Mouse (Mus musculus) ES-E14 (cell line): ENCODE measurements around the gene Loxl1. TPM values are rescaled to one million over a fixed set of nuclear protein-coding genes. Genes with fewer than 3 reads are reported as not detected.

Source experiments
- DNase-seq: peaks from one replicate; pipeline ENCODE4 v3.0.0-alpha.2; 2013; ENCODE audit warnings: low read depth, low spot score
- H3K27ac ChIP-seq: 2 replicates; pipeline ENCODE4 v1.5.1; 2012; ENCODE audit warnings: low read depth, mild to moderate bottlenecking, low read length, moderate library complexity, mixed read lengths; ENCODE audit not compliant: poor library complexity, insufficient read depth, severe bottlenecking
- H3K36me3 ChIP-seq: 2 replicates; pipeline ENCODE4 v1.6.1; 2012; ENCODE audit warnings: mild to moderate bottlenecking, low read length, moderate library complexity, mixed read lengths; ENCODE audit not compliant: control insufficient read depth, poor library complexity, insufficient read depth, severe bottlenecking
- H3K4me1 ChIP-seq, 2 experiments: fragments of 150-350 bp in 1 of 2; sonication (generic) in 1 of 2; 2 replicates each; pipeline ENCODE4 v1.6.1; 2012; ENCODE audit warnings: low read length in 2 of 2, mild to moderate bottlenecking in 1 of 2, mixed read lengths in 1 of 2; ENCODE audit not compliant: control insufficient read depth in 2 of 2, insufficient read depth in 2 of 2, poor library complexity in 1 of 2
- H3K4me3 ChIP-seq, 2 experiments: fragments of 150-350 bp in 1 of 2; sonication (generic) in 1 of 2; 2 replicates each; pipeline ENCODE4 v1.5.1; 2012; ENCODE audit warnings: low read length in 2 of 2, low read depth in 1 of 2, mild to moderate bottlenecking in 1 of 2, mixed read lengths in 1 of 2; ENCODE audit not compliant: insufficient read depth in 1 of 2, poor library complexity in 1 of 2, severe bottlenecking in 1 of 2
- H3K9ac ChIP-seq: 2 replicates; pipeline ENCODE4 v1.6.1; 2012; ENCODE audit warnings: low read depth, mild to moderate bottlenecking, low read length, mixed read lengths; ENCODE audit not compliant: poor library complexity, insufficient read depth, severe bottlenecking
- H3K9me3 ChIP-seq: fragments of 150-350 bp; sonication (generic); 2 replicates; pipeline ENCODE4 v1.6.1; 2012; ENCODE audit warnings: low read depth, mild to moderate bottlenecking, low read length; ENCODE audit not compliant: control insufficient read depth, insufficient read depth
- CHD2 ChIP-seq: IDR thresholded peaks from 2 replicates; pipeline ENCODE4 v1.6.1; 2014; ENCODE audit warnings: mild to moderate bottlenecking, low read depth, low read length, inconsistent platforms
- HCFC1 ChIP-seq: IDR thresholded peaks from 2 replicates; pipeline ENCODE4 v1.6.1; 2012; ENCODE audit warnings: low read length, inconsistent platforms, borderline replicate concordance; ENCODE audit not compliant: insufficient read depth
- MAFK ChIP-seq: IDR thresholded peaks from 2 replicates; pipeline ENCODE4 v1.6.1; 2014; ENCODE audit warnings: mild to moderate bottlenecking, low read depth, low read length, inconsistent platforms; ENCODE audit not compliant: insufficient read depth
- ZC3H11A ChIP-seq: IDR thresholded peaks from 2 replicates; pipeline ENCODE4 v1.6.1; 2012; ENCODE audit warnings: low read depth, mild to moderate bottlenecking, inconsistent platforms, low read length, borderline replicate concordance
- ZNF384 ChIP-seq: IDR thresholded peaks from 2 replicates; pipeline ENCODE4 v1.6.1; 2012; ENCODE audit warnings: low read depth, low read length, inconsistent platforms
- in situ Hi-C, 2 experiments: fragments of 600-800 bp; cut with MboI; formaldehyde crosslinking; loops; one replicate each; pipeline ENCODE4 v1.15.1; 2025; ENCODE audit warnings: low sequenced_read_pairs in 2 of 2, inconsistent platforms in 1 of 2; ENCODE audit not compliant: unreplicated experiment in 2 of 2
- total RNA-seq: library from RNA; depleted of rRNA; stranded (reverse); fragments of 300-350 nt; gene quantifications from 2 replicates; pipeline ENCODE4 v1.2.3, GENCODE M21; 2012; rRNA removed

Gene Loxl1
- total RNA-seq, 1 experiment = 8.4 TPM

GRCm38 (mm10) chr9:58243696-58244095 lies 69.3 kb downstream of the Loxl1 start:
- peak overlapping the region; percentile 65; the same call in 1 of the 2 replicates for H3K27ac ChIP-seq
- no peak for DNase-seq
- H3K4me1 ChIP-seq = peaks cover 15 to 20% of the 10 kb centered on the region in 2 experiments
- TF ChIP-seq ZNF384 (no peak), HCFC1 (no peak), CHD2 (no peak), ZC3H11A (no peak), MAFK (no peak)
- in situ Hi-C loops = no loop called here
- H3K4me3 ChIP-seq = peak overlapping the region in 1 of 2 experiments; percentile 5; a peak in 1 of 4 replicates
- H3K9ac ChIP-seq = no peak overlapping the region
- no peaks in the 10 kb centered on the region for H3K9me3 ChIP-seq
- peaks cover 39% of the 10 kb centered on the region for H3K36me3 ChIP-seq

- H3K9ac ChIP-seq = peak overlapping the region; percentile 51; the same call in 1 of the 2 replicates
- peaks cover 45% of the 10 kb centered on the region for H3K36me3 ChIP-seq
- DNase-seq = no peak
- peak overlapping the region in 1 of 2 experiments; percentile 32; a peak in 2 of 4 replicates for H3K4me3 ChIP-seq
- no peaks in the 10 kb centered on the region for H3K9me3 ChIP-seq
- TF ChIP-seq CHD2 (no peak), HCFC1 (no peak), MAFK (no peak)
- peak overlapping the region; percentile 80; the same call in 1 of the 2 replicates for H3K27ac ChIP-seq
- H3K4me1 ChIP-seq = peaks cover 13 to 23% of the 10 kb centered on the region in 2 experiments
- in situ Hi-C loops = no loop called here
Measured at GRCm38 (mm10) chr9:58242696-58243095, 70.3 kb downstream of the Loxl1 start.

GRCm38 (mm10) chr9:58241780-58242485 lies 71.1 kb downstream of the Loxl1 start:
- Histone ChIP-seq H3K9ac (peak overlapping the region; percentile 47; the same call in 1 of the 2 replicates), H3K4me3 (peak overlapping the region in 1 of 2 experiments; percentile 32; a peak in 2 of 4 replicates), H3K36me3 (peaks cover 45% of the 10 kb centered on the region), H3K4me1 (peaks cover 13 to 23% of the 10 kb centered on the region in 2 experiments), H3K9me3 (no peaks in the 10 kb centered on the region), H3K27ac (peak overlapping the region; percentile 80; the same call in 1 of the 2 replicates)
- no peak for TF ChIP-seq CHD2
- TF ChIP-seq ZC3H11A = no peak
- no peak for TF ChIP-seq MAFK
- TF ChIP-seq HCFC1 = no peak
- TF ChIP-seq ZNF384 = no peak
- in situ Hi-C loops = no loop called here
- peak; percentile 68 for DNase-seq

Other genes with a start within 250 kb of the Loxl1 start
- gene Stra6, start 249.4 kb downstream of the Loxl1 start, total RNA-seq = 3.1 and 4.5 TPM in 2 replicates
- 0.13 and 0.95 TPM in 2 replicates for gene Ccdc33, start 194.4 kb downstream of the Loxl1 start, total RNA-seq
- 0.22 and 0.26 TPM in 2 replicates for gene Islr, start 108.9 kb downstream of the Loxl1 start, total RNA-seq
- gene Islr2, start 108.9 kb downstream of the Loxl1 start, total RNA-seq = 7.8 and 12.8 TPM in 2 replicates
- gene Pml, start 63.4 kb downstream of the Loxl1 start, total RNA-seq = 72.6 and 112 TPM in 2 replicates
- gene Stoml1, start 60.0 kb downstream of the Loxl1 start, total RNA-seq = 51.7 and 95.7 TPM in 2 replicates
- not detected in 2 replicates for gene Tbc1d21, start 57.3 kb upstream of the Loxl1 start, total RNA-seq
- gene Insyn1, start 175.4 kb upstream of the Loxl1 start, total RNA-seq = 4.8 and 5.4 TPM in 2 replicates
- 23.4 and 41.8 TPM in 2 replicates for gene Cd276, start 242.3 kb upstream of the Loxl1 start, total RNA-seq